Comparison of ENCODE assay signal across 28 mouse cellular contexts in the genomic region with DNA sequence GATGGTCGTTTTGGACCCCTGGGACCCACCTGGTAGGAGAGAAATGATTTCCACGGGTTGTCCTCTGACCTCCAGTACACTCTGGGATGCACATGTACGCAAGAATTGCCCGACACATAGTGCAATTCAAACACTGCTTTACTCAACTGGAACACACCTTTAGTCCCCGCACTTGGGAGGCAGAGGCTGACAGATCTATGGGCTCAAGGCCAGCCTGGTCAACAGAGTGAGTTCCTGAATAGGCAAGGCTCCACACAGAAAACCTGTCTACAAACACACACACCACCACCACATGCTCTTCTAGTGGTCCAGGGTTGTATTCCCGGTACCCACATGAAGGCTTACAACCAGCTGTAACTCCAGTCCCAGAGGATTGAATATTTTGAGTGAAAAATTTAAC. TPM values are rescaled to one million over a fixed set of nuclear protein-coding genes. Genes with fewer than 3 reads are reported as not detected.
DNase-seq lines count a peak whose midpoint lies in the region; ATAC-seq and TF ChIP-seq lines count a peak whose summit lies in the region.
"Had no signal": no experiment of that assay in that cellular context is flagged by ENCODE, and none has a peak within 500 bp of the region (broad histone marks: within the 10 kb centered on the region; RNA-seq: fewer than 3 reads in every experiment).

No protein-coding gene starts in this region.

- H3K36me3 ChIP-seq in intestine, postnatal 0 days (ENCODE audit: control insufficient read depth, insufficient read depth) = no peaks in the 10 kb centered on the region
- H3K36me3 ChIP-seq in intestine, embryonic 16.5 days (ENCODE audit: control insufficient read depth, insufficient read depth, low read length) = no peaks in the 10 kb centered on the region
- no peaks in the 10 kb centered on the region for H3K36me3 ChIP-seq in liver, embryonic 11.5 days (ENCODE audit: control insufficient read depth, insufficient read depth, low read length)
- H3K36me3 ChIP-seq in liver, embryonic 12.5 days = peaks cover 19% of the 10 kb centered on the region
- peaks cover 10% of the 10 kb centered on the region; the same call in 1 of the 2 replicates for H3K36me3 ChIP-seq in liver, embryonic 15.5 days (replicated peaks)
- H3K36me3 ChIP-seq in liver, postnatal 0 days (replicated peaks; ENCODE audit: insufficient read depth, low read length) = no peaks in the 10 kb centered on the region
- H3K36me3 ChIP-seq: forebrain, embryonic 15.5 days; neural tube, embryonic 15.5 days had no signal

- H3K27me3 ChIP-seq in intestine, postnatal 0 days (replicated peaks; ENCODE audit: control insufficient read depth, insufficient read depth, low read length) = no peaks in the 10 kb centered on the region
- H3K27me3 ChIP-seq in intestine, embryonic 16.5 days (replicated peaks; ENCODE audit: control insufficient read depth, insufficient read depth, low read length) = no peaks in the 10 kb centered on the region
- H3K27me3 ChIP-seq in liver, embryonic 11.5 days (replicated peaks; ENCODE audit: control insufficient read depth, insufficient read depth, low read length) = no peaks in the 10 kb centered on the region
- H3K27me3 ChIP-seq in liver, embryonic 12.5 days (replicated peaks) = no peaks in the 10 kb centered on the region; the same call in 1 of the 2 replicates
- H3K27me3 ChIP-seq in liver, embryonic 15.5 days = no peaks in the 10 kb centered on the region
- H3K27me3 ChIP-seq in liver, postnatal 0 days (ENCODE audit: insufficient read depth, low read length) = no peaks in the 10 kb centered on the region
- H3K27me3 ChIP-seq: embryonic facial prominence, embryonic 13.5 days; forebrain, embryonic 15.5 days; limb, embryonic 12.5 days; megakaryocyte, embryonic 14.5 days; midbrain, embryonic 13.5 days; neural tube, embryonic 15.5 days had no signal

- H3K27ac ChIP-seq in intestine, postnatal 0 days (ENCODE audit: low read depth, low read length) = peak overlapping the region; percentile 47
- H3K27ac ChIP-seq in intestine, embryonic 16.5 days (ENCODE audit: low read length) = no peak overlapping the region
- no peak overlapping the region for H3K27ac ChIP-seq in liver, embryonic 11.5 days (ENCODE audit: low read depth, low read length)
- H3K27ac ChIP-seq in liver, embryonic 12.5 days = no peak overlapping the region
- peak overlapping the region; percentile 35 for H3K27ac ChIP-seq in liver, embryonic 15.5 days (replicated peaks)
- H3K27ac ChIP-seq in liver, postnatal 0 days (ENCODE audit: low read depth) = peak overlapping the region; percentile 70
- H3K27ac ChIP-seq: forebrain, embryonic 10.5 days; forebrain, embryonic 15.5 days; left cerebral cortex, adult 2 months; limb, embryonic 12.5 days; liver, embryonic 14.5 days; midbrain, embryonic 13.5 days; neural tube, embryonic 15.5 days had no signal

- peak; percentile 26 for DNase-seq in liver, embryonic 11.5 days (ENCODE audit: low spot score)
- DNase-seq in liver, postnatal 0 days = peak; percentile 70
- no peak for DNase-seq in thymus, adult 18-20 months
- DNase-seq: adrenal gland, postnatal 25 days; cerebellum, adult 11-12 months; cerebellum, postnatal 10 days; gastrocnemius, postnatal 36 days; heart, postnatal 14 days; kidney, adult 11 months; lung, postnatal 4 days; retina, postnatal 1 day; right cerebral cortex, postnatal 14 days; thymus, postnatal 14 days had no signal

- no peak for ATAC-seq in intestine, postnatal 0 days
- no peak for ATAC-seq in intestine, embryonic 16.5 days
- no peak for ATAC-seq in liver, embryonic 11.5 days (replicated peaks; ENCODE audit: low FRiP score)
- no peak for ATAC-seq in liver, embryonic 12.5 days
- peak; percentile 45 for ATAC-seq in liver, embryonic 15.5 days (ENCODE audit: insufficient read depth)
- ATAC-seq in liver, postnatal 0 days = peak; percentile 92
- ATAC-seq: CD4-positive, CD25-positive, alpha-beta regulatory T cell, adult 4 months; forebrain, embryonic 15.5 days; hindbrain, embryonic 16.5 days; midbrain, embryonic 13.5 days had no signal

- TF ChIP-seq CTCF in intestine, postnatal 0 days (IDR thresholded peaks at IDR 0.05; ENCODE audit: low read depth) = no peak
- TF ChIP-seq CTCF in liver, postnatal 0 days (IDR thresholded peaks at IDR 0.05; ENCODE audit: low read depth) = no peak

- no peak overlapping the region for H3K4me3 ChIP-seq in intestine, postnatal 0 days (ENCODE audit: low read depth, low read length)
- no peak overlapping the region for H3K4me3 ChIP-seq in intestine, embryonic 16.5 days (ENCODE audit: low read length)
- H3K4me3 ChIP-seq in liver, embryonic 11.5 days (ENCODE audit: low read depth, low read length) = no peak overlapping the region
- no peak overlapping the region for H3K4me3 ChIP-seq in liver, embryonic 12.5 days
- no peak overlapping the region for H3K4me3 ChIP-seq in liver, embryonic 15.5 days (replicated peaks)
- no peak overlapping the region for H3K4me3 ChIP-seq in liver, postnatal 0 days (ENCODE audit: low read depth, low read length)
- H3K4me3 ChIP-seq: embryonic facial prominence, embryonic 13.5 days; forebrain, embryonic 10.5 days; forebrain, embryonic 15.5 days; left cerebral cortex, adult 2 months; limb, embryonic 12.5 days; megakaryocyte, embryonic 14.5 days; midbrain, embryonic 13.5 days; neural tube, embryonic 15.5 days had no signal

- H3K9ac ChIP-seq in intestine, postnatal 0 days (ENCODE audit: low read depth, low read length) = no peak overlapping the region
- no peak overlapping the region for H3K9ac ChIP-seq in intestine, embryonic 16.5 days (ENCODE audit: low read depth, low read length)
- no peak overlapping the region for H3K9ac ChIP-seq in liver, embryonic 11.5 days (ENCODE audit: low read depth, low read length)
- H3K9ac ChIP-seq in liver, embryonic 12.5 days = no peak overlapping the region
- no peak overlapping the region for H3K9ac ChIP-seq in liver, embryonic 15.5 days
- no peak overlapping the region for H3K9ac ChIP-seq in liver, postnatal 0 days (replicated peaks)
- H3K9ac ChIP-seq: embryonic facial prominence, embryonic 13.5 days; forebrain, embryonic 15.5 days; limb, embryonic 12.5 days; liver, embryonic 14.5 days; midbrain, embryonic 13.5 days; neural tube, embryonic 15.5 days had no signal

- no peaks in the 10 kb centered on the region for H3K4me1 ChIP-seq in intestine, postnatal 0 days (replicated peaks; ENCODE audit: control insufficient read depth, insufficient read depth, low read length)
- 0 out of 2 replicates have a peak, but pooled peaks cover 5% of the 10 kb centered on the region for H3K4me1 ChIP-seq in intestine, embryonic 16.5 days (ENCODE audit: control insufficient read depth, insufficient read depth, low read length)
- H3K4me1 ChIP-seq in liver, embryonic 11.5 days (replicated peaks; ENCODE audit: control insufficient read depth, insufficient read depth, low read length) = no peaks in the 10 kb centered on the region
- no peaks in the 10 kb centered on the region; the same call in 1 of the 2 replicates for H3K4me1 ChIP-seq in liver, embryonic 12.5 days
- H3K4me1 ChIP-seq in liver, embryonic 15.5 days (replicated peaks) = 0 out of 2 replicates have a peak, but pooled peaks cover 2% of the 10 kb centered on the region
- H3K4me1 ChIP-seq in liver, postnatal 0 days (ENCODE audit: insufficient read depth) = peaks cover 12% of the 10 kb centered on the region
- H3K4me1 ChIP-seq: forebrain, embryonic 15.5 days; limb, embryonic 12.5 days; midbrain, embryonic 13.5 days had no signal

- 0 out of 2 replicates have a peak, but pooled peaks have one; percentile 15 for TF ChIP-seq EP300 in liver, postnatal 0 days (IDR thresholded peaks at IDR 0.05; ENCODE audit: low read depth)

- 74% methylated on average over 6 of the region's 6 CpGs for WGBS in intestine, postnatal 0 days
- 85% methylated on average over 6 of the region's 6 CpGs for WGBS in intestine, embryonic 16.5 days
- WGBS in liver, embryonic 11.5 days = 88% methylated on average over 6 of the region's 6 CpGs
- 84% methylated on average over 6 of the region's 6 CpGs for WGBS in liver, embryonic 12.5 days (ENCODE audit: insufficient replicate concordance)
- WGBS in liver, embryonic 15.5 days (ENCODE audit: insufficient replicate concordance) = 73% methylated on average over 6 of the region's 6 CpGs
- WGBS in liver, postnatal 0 days (ENCODE audit: insufficient replicate concordance) = 69% methylated on average over 6 of the region's 6 CpGs

- H3K9me3 ChIP-seq in intestine, postnatal 0 days (ENCODE audit: control insufficient read depth) = no peaks in the 10 kb centered on the region
- no peaks in the 10 kb centered on the region for H3K9me3 ChIP-seq in intestine, embryonic 16.5 days (ENCODE audit: control insufficient read depth, low read length)
- H3K9me3 ChIP-seq in liver, embryonic 11.5 days (ENCODE audit: control insufficient read depth, low read length) = no peaks in the 10 kb centered on the region
- no peaks in the 10 kb centered on the region for H3K9me3 ChIP-seq in liver, embryonic 12.5 days (replicated peaks)
- H3K9me3 ChIP-seq in liver, embryonic 15.5 days (replicated peaks) = no peaks in the 10 kb centered on the region
- H3K9me3 ChIP-seq in liver, postnatal 0 days (ENCODE audit: low read length) = no peaks in the 10 kb centered on the region
- H3K9me3 ChIP-seq: embryonic facial prominence, embryonic 13.5 days; forebrain, embryonic 10.5 days; forebrain, embryonic 15.5 days; limb, embryonic 12.5 days; megakaryocyte, embryonic 14.5 days; midbrain, embryonic 13.5 days; neural tube, embryonic 15.5 days had no signal

- no peak overlapping the region for H3K4me2 ChIP-seq in intestine, postnatal 0 days (replicated peaks; ENCODE audit: low read depth)
- H3K4me2 ChIP-seq in intestine, embryonic 16.5 days (ENCODE audit: low read depth, low read length) = no peak overlapping the region
- no peak overlapping the region for H3K4me2 ChIP-seq in liver, embryonic 11.5 days
- H3K4me2 ChIP-seq in liver, embryonic 12.5 days = no peak overlapping the region
- no peak overlapping the region for H3K4me2 ChIP-seq in liver, embryonic 15.5 days
- no peak overlapping the region for H3K4me2 ChIP-seq in liver, postnatal 0 days (ENCODE audit: low read depth, low read length)
- H3K4me2 ChIP-seq: embryonic facial prominence, embryonic 13.5 days; forebrain, embryonic 15.5 days; limb, embryonic 12.5 days; midbrain, embryonic 13.5 days; neural tube, embryonic 15.5 days had no signal

RNA-seq across cellular contexts. Expression of a gene that starts 3.0 kb away (rescaled TPM):
- polyA plus RNA-seq in intestine, postnatal 0 days (2015; fragmentation: Nextera tagmentation; extraction: Ambion mirVana) = 121 and 130 TPM in 2 replicates
- 72.2 and 109 TPM in 2 replicates for polyA plus RNA-seq in intestine, embryonic 16.5 days (2015; fragmentation: Nextera tagmentation; extraction: Ambion mirVana)
- 0.27 and 0.49 TPM in 2 replicates for polyA plus RNA-seq in liver, embryonic 11.5 days (2014; fragmentation: Nextera tagmentation; extraction: Ambion mirVana)
- 0.32 and 0.41 TPM in 2 replicates for polyA plus RNA-seq in liver, embryonic 12.5 days (2016; fragmentation: Nextera tagmentation; extraction: Ambion mirVana)
- polyA plus RNA-seq in liver, embryonic 15.5 days (2015; fragmentation: Nextera tagmentation; extraction: Ambion mirVana) = 2.1 and 4.3 TPM in 2 replicates
- polyA plus RNA-seq in liver, postnatal 0 days (2015; fragmentation: Nextera tagmentation; extraction: Ambion mirVana) = 7.8 and 8.9 TPM in 2 replicates

Comparison
In these comparisons a context has a peak if more than half of its experiments do, and no peak if none do; other contexts are left out.
1. ATAC-seq: peak in liver, embryonic 15.5 days (single experiment) and liver, postnatal 0 days (single experiment); none in intestine, postnatal 0 days (single experiment), intestine, embryonic 16.5 days (single experiment), liver, embryonic 11.5 days (single experiment) and liver, embryonic 12.5 days (single experiment).
2. H3K27ac ChIP-seq: peak in intestine, postnatal 0 days (single experiment), liver, embryonic 15.5 days (single experiment) and liver, postnatal 0 days (single experiment); none in intestine, embryonic 16.5 days (single experiment), liver, embryonic 11.5 days (single experiment) and liver, embryonic 12.5 days (single experiment).
3. DNase-seq: peak in liver, embryonic 11.5 days (single experiment) and liver, postnatal 0 days (single experiment); none in thymus, adult 18-20 months (0 of 2).